Mouse (Mus musculus): ENCODE data around the gene Mcf2l. TPM values are rescaled to one million over a fixed set of nuclear protein-coding genes. Genes with fewer than 3 reads are reported as not detected.
A peak's percentile ranks its signal among the peaks of the same experiment; 100 is the strongest.

Mcf2l gene
- polyA plus RNA-seq, 1 experiment from 2014 or later, result 11.5 TPM

- Histone ChIP-seq H3K4me1 (replicated peaks) (peaks cover 31% of the 10 kb centered on the region), H3K27ac (ENCODE audit: poor library complexity, severe bottlenecking) (no peak overlapping the region), H3K27me3 (replicated peaks) (no peaks in the 10 kb centered on the region), H3K36me3 (0 out of 2 replicates have a peak, but pooled peaks cover 8% of the 10 kb centered on the region), H3K4me2 (no peak overlapping the region), H3K9me3 (replicated peaks) (no peaks in the 10 kb centered on the region), H3K4me3 (no peak overlapping the region), H3K9ac (no peak overlapping the region)
- WGBS, result 63% methylated on average over 9 of the region's 9 CpGs
- no peak for ATAC-seq (ENCODE audit: insufficient number of reproducible peaks, low FRiP score)
These were observed 126.2 kb downstream of the Mcf2l start for GRCm38 (mm10) chr8:12999793-13000192.

- Histone ChIP-seq H3K4me2 (no peak overlapping the region), H3K27ac (ENCODE audit: poor library complexity, severe bottlenecking) (peak overlapping the region; percentile 31; the same call in 1 of the 2 replicates), H3K9ac (no peak overlapping the region), H3K36me3 (peaks cover 15% of the 10 kb centered on the region), H3K27me3 (replicated peaks) (no peaks in the 10 kb centered on the region), H3K9me3 (replicated peaks) (peaks cover 9% of the 10 kb centered on the region; the same call in 1 of the 2 replicates), H3K4me1 (replicated peaks) (peaks cover 11% of the 10 kb centered on the region; the same call in 1 of the 2 replicates), H3K4me3 (no peak overlapping the region)
- ATAC-seq (ENCODE audit: insufficient number of reproducible peaks, low FRiP score), result peak; percentile 55; the same call in 1 of the 2 replicates
- WGBS, result 33% methylated on average over 4 of the region's 4 CpGs
These were observed 133.9 kb downstream of the Mcf2l start for GRCm38 (mm10) chr8:13007458-13007857.

DNA sequence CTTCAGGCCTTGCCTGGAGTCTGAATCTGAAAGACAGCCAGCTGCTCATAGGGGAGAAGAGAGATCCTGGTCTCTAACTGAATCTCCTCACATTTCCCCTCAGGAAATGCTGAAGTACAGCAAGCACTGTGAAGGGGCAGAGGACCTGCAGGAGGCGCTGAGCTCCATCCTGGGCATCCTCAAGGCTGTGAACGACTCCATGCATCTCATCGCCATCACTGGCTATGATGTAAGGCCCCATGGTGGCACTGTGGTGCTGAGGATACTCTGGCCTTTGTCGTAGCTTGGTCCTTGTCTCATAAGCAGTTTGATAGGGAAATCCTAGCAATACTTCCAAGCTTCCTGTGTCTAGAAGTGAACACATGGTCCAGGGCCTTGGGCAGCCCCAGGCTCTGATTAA is 136.7 kb downstream of the Mcf2l start:
- Histone ChIP-seq H3K4me3 (no peak overlapping the region), H3K36me3 (peaks cover 23% of the 10 kb centered on the region), H3K9ac (no peak overlapping the region), H3K27ac (ENCODE audit: poor library complexity, severe bottlenecking) (no peak overlapping the region), H3K27me3 (replicated peaks) (no peaks in the 10 kb centered on the region), H3K9me3 (replicated peaks) (peaks cover 9% of the 10 kb centered on the region; the same call in 1 of the 2 replicates), H3K4me2 (no peak overlapping the region), H3K4me1 (replicated peaks) (peaks cover 12% of the 10 kb centered on the region; the same call in 1 of the 2 replicates)
- 46% methylated on average over 4 of the region's 4 CpGs for WGBS
- ATAC-seq (ENCODE audit: insufficient number of reproducible peaks, low FRiP score), result no peak

DNA sequence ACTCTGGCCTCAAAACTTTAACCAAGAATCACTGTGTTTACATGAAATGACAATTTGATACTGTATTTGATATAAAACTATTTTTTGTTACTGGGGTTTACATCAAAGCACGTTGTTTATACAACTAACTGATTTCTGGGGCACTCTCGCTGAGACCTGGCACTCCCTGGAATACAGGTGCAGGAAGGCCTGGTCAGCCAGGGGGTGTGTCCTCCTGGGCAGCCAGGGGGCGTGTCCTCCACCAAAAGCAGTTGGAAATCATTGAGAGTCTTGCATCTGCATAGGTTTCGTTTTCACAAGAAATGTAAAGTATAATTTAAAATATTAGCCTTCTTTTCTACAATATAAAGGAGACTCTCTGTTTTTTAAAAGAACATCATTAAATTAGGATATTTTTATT is 146.0 kb downstream of the Mcf2l start:
- no peak overlapping the region for H3K9ac ChIP-seq
- no peak overlapping the region for H3K27ac ChIP-seq (ENCODE audit: poor library complexity, severe bottlenecking)
- no peaks in the 10 kb centered on the region for H3K9me3 ChIP-seq (replicated peaks)
- H3K4me3 ChIP-seq, result no peak overlapping the region
- H3K4me1 ChIP-seq (replicated peaks), result 0 out of 2 replicates have a peak, but pooled peaks cover 3% of the 10 kb centered on the region
- no peaks in the 10 kb centered on the region for H3K36me3 ChIP-seq
- ATAC-seq (ENCODE audit: insufficient number of reproducible peaks, low FRiP score), result no peak
- H3K4me2 ChIP-seq, result no peak overlapping the region
- WGBS, result 56% methylated on average over 4 of the region's 4 CpGs
- H3K27me3 ChIP-seq (replicated peaks), result no peaks in the 10 kb centered on the region

GRCm38 (mm10) chr8:13021830-13022229 is 148.2 kb downstream of the Mcf2l start:
- WGBS, result 88% methylated on average over 8 of the region's 8 CpGs
- H3K27me3 ChIP-seq (replicated peaks), result no peaks in the 10 kb centered on the region

DNA sequence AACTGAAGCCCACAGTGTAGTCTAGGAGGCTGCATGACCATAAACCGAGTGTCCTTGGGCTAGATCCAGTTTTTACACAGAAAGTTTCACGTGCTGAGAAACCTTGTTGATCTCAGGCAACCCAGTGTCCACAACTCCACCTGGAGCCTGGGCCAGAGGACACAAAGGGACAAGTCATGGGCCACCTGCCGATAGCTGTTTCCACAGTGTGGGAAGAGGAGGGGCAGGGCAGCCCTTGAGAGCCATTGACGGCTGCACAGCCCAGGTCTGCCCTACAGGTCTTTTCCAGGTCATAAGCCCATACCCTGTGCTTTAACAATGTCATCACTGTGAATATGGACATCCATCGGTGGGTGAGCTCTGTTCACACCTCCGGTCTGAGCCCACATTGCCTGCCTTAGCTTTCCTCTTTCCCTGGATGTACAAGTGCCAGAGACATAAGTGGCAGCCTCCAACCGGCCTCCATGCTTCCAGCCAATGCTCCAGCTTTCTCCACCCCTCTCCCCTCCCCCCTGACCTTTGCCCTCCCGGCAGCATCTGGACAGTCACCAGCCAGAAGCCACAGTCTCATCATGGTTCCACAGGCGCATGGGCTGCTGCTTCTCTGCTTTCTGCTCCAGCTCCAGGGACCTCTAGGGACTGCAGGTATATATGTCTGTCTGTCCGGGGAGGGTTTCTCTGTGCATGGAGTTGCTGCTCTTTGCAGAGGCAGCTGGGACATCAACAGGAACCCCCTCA is 152.1 kb downstream of the Mcf2l start, which contains the start of gene F7:
TSS of gene F7 (plus strand) at position 548 of the 738 bp plus-strand sequence.
- Histone ChIP-seq H3K9ac (no peak within 1 kb of the TSS), H3K27ac (ENCODE audit: poor library complexity, severe bottlenecking) (no peak within 1 kb of the TSS), H3K4me2 (no peak within 1 kb of the TSS), H3K4me1 (replicated peaks) (no peaks in the 10 kb centered on the region), H3K4me3 (no peak within 1 kb of the TSS), H3K36me3 (no peaks in the 10 kb centered on the region), H3K27me3 (replicated peaks) (no peaks in the 10 kb centered on the region), H3K9me3 (replicated peaks) (no peaks in the 10 kb centered on the region)
- no peak for ATAC-seq (ENCODE audit: insufficient number of reproducible peaks, low FRiP score)
- 64% methylated on average over 10 of the region's 10 CpGs for WGBS

More at GRCm38 (mm10) chr8:13021830-13022229, 148.2 kb downstream of the Mcf2l start:
- no peaks in the 10 kb centered on the region for H3K4me1 ChIP-seq (replicated peaks)
- H3K9me3 ChIP-seq (replicated peaks), result no peaks in the 10 kb centered on the region
- no peak overlapping the region for H3K4me2 ChIP-seq
- no peak overlapping the region for H3K27ac ChIP-seq (ENCODE audit: poor library complexity, severe bottlenecking)
- ATAC-seq (ENCODE audit: insufficient number of reproducible peaks, low FRiP score), result no peak
- H3K36me3 ChIP-seq, result no peaks in the 10 kb centered on the region
- H3K9ac ChIP-seq, result no peak overlapping the region
- H3K4me3 ChIP-seq, result no peak overlapping the region

DNA sequence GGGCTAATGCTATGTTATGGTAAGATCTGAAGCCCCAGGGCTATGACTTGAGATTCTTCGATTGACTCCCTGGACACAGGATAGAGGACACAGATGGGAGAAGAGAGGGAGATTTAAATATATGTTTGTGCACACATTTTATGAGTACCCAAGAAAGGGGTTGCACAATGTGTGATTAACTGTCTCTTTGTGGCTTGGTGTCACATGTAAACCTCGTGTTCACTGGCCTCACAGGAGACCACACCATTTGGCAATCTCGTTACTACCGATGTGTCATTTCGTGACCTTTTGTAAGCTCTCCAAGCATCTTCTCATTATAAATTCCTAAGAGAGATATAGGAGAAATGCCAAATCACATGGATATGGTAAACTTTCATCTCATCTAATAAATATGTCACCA is 154.0 kb downstream of the Mcf2l start:
- H3K9ac ChIP-seq, result no peak overlapping the region
- H3K4me3 ChIP-seq, result no peak overlapping the region
- no peak overlapping the region for H3K27ac ChIP-seq (ENCODE audit: poor library complexity, severe bottlenecking)
- no peaks in the 10 kb centered on the region for H3K4me1 ChIP-seq (replicated peaks)
- 84% methylated on average over 5 of the region's 5 CpGs for WGBS
- H3K9me3 ChIP-seq (replicated peaks), result no peaks in the 10 kb centered on the region
- no peaks in the 10 kb centered on the region for H3K27me3 ChIP-seq (replicated peaks)
- H3K4me2 ChIP-seq, result no peak overlapping the region
- ATAC-seq (ENCODE audit: insufficient number of reproducible peaks, low FRiP score), result no peak
- H3K36me3 ChIP-seq, result no peaks in the 10 kb centered on the region

DNA sequence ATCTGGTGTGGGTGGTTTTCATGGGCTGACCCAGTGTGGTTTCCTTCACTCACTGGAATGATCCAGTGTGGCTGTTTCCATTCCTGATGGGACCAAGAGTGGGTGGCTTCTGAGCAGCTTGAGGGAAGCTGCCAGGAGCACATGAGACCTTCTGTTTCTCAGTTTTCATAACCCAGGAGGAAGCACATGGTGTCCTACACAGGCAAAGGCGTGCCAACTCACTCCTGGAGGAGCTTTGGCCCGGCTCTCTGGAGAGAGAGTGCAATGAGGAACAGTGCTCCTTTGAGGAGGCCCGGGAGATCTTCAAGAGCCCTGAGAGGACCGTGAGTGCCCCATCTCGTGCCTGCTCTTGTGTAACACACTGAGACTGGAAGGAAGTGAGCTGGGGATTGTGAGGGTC is 154.9 kb downstream of the Mcf2l start:
- Histone ChIP-seq H3K36me3 (no peaks in the 10 kb centered on the region), H3K4me3 (no peak overlapping the region), H3K27ac (ENCODE audit: poor library complexity, severe bottlenecking) (no peak overlapping the region), H3K27me3 (replicated peaks) (no peaks in the 10 kb centered on the region), H3K4me2 (no peak overlapping the region), H3K9me3 (replicated peaks) (no peaks in the 10 kb centered on the region), H3K4me1 (replicated peaks) (no peaks in the 10 kb centered on the region), H3K9ac (no peak overlapping the region)
- WGBS, result 70% methylated on average over 5 of the region's 5 CpGs
- ATAC-seq (ENCODE audit: insufficient number of reproducible peaks, low FRiP score), result no peak

GRCm38 (mm10) chr8:13036346-13036812 is 162.8 kb downstream of the Mcf2l start:
- no peak for ATAC-seq (ENCODE audit: insufficient number of reproducible peaks, low FRiP score)
- no peaks in the 10 kb centered on the region for H3K36me3 ChIP-seq
- no peaks in the 10 kb centered on the region for H3K27me3 ChIP-seq (replicated peaks)
- H3K4me3 ChIP-seq, result no peak overlapping the region
- H3K9ac ChIP-seq, result no peak overlapping the region
- H3K4me2 ChIP-seq, result no peak overlapping the region
- peaks cover 41% of the 10 kb centered on the region for H3K4me1 ChIP-seq (replicated peaks)
- peak overlapping the region; percentile 49 for H3K27ac ChIP-seq (ENCODE audit: poor library complexity, severe bottlenecking)
- WGBS, result 75% methylated on average over 10 of the region's 10 CpGs
- H3K9me3 ChIP-seq (replicated peaks), result no peaks in the 10 kb centered on the region

DNA sequence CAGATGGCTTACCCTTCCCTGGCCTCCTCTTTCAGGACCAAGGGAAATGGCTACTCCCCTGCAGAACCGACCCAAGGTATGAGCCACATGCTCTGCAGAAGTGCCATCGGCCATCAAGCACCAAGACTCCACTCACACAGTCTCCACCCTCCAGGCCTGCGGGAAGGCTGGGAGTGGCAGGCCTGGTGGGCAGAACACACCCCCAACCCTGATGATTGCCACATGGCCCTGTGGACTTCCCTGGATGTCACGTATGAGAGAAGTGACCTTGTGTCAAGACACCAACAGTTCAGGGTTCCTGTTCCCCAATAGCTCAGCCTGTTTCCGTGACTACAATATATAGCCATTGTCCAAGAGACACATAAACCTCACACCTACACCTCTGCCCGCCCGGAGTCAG is 163.4 kb downstream of the Mcf2l start, which contains the start of gene F10:
TSS of gene F10 (plus strand) at position 294 of the 400 bp plus-strand sequence.
- peaks cover 41% of the 10 kb centered on the region for H3K4me1 ChIP-seq (replicated peaks)
- H3K27me3 ChIP-seq (replicated peaks), result no peaks in the 10 kb centered on the region
- H3K36me3 ChIP-seq, result no peaks in the 10 kb centered on the region
- H3K9ac ChIP-seq, result no peak within 1 kb of the TSS
- no peaks in the 10 kb centered on the region for H3K9me3 ChIP-seq (replicated peaks)
- 58% methylated on average over 7 of the region's 7 CpGs for WGBS
- no peak within 1 kb of the TSS for H3K4me2 ChIP-seq
- H3K4me3 ChIP-seq, result no peak within 1 kb of the TSS
- peak within 1 kb of the TSS; percentile 49 for H3K27ac ChIP-seq (ENCODE audit: poor library complexity, severe bottlenecking)
- no peak for ATAC-seq (ENCODE audit: insufficient number of reproducible peaks, low FRiP score)

- WGBS, result 13% methylated on average over 5 of the region's 5 CpGs
These were observed 164.0 kb downstream of the Mcf2l start for GRCm38 (mm10) chr8:13037569-13037968.

More at GRCm38 (mm10) chr8:13037569-13037968, 164.0 kb downstream of the Mcf2l start:
- H3K4me1 ChIP-seq (replicated peaks), result peaks cover 41% of the 10 kb centered on the region
- peak; percentile 46; the same call in 1 of the 2 replicates for ATAC-seq (ENCODE audit: insufficient number of reproducible peaks, low FRiP score)
- no peak overlapping the region; the same call in 1 of the 2 replicates for H3K27ac ChIP-seq (ENCODE audit: poor library complexity, severe bottlenecking)
- no peak overlapping the region for H3K4me2 ChIP-seq
- no peaks in the 10 kb centered on the region for H3K36me3 ChIP-seq
- H3K4me3 ChIP-seq, result no peak overlapping the region
- no peak overlapping the region for H3K9ac ChIP-seq
- H3K27me3 ChIP-seq (replicated peaks), result no peaks in the 10 kb centered on the region
- H3K9me3 ChIP-seq (replicated peaks), result no peaks in the 10 kb centered on the region

Measured in heart, embryonic 12.5 days (tissue).